Mouse (Mus musculus) left cerebral cortex, postnatal 10 days (tissue): ENCODE data around the gene Gm21454. TPM values are rescaled to one million over a fixed set of nuclear protein-coding genes. Genes with fewer than 3 reads are reported as not detected.
"Not testable (repeated sequence)": the region's sequence is repeated elsewhere in the genome, so short reads cannot be mapped to it uniquely, and the experiment has no call there.

Source experiments
- DNase-seq, 2 experiments: peaks; one replicate each; pipeline ENCODE4 v3.0.0; 2021 to 2022; ENCODE audit warnings: low spot score in 2 of 2, mixed read lengths in 1 of 2; ENCODE audit errors: extremely low spot score in 1 of 2
- intact Hi-C: fragments of 180-260 bp; cut with DNase I; formaldehyde crosslinking; loops from one replicate; pipeline ENCODE4 v1.15.1; 2025
- total RNA-seq, 2 experiments: library from RNA; stranded (reverse); gene quantifications; 2 replicates each; pipeline ENCODE4 v1.2.3; 2021

Gm21454 gene
- total RNA-seq: not detected

- intact Hi-C loops, DNase-seq: not testable (repeated sequence)
Measured at GRCm38 (mm10) chrY:13252091-13252490, at the start of gene Gm21454, which contains the start of gene Gm21440. Gm21454 (plus strand) TSS chrY:13252442. Gm21440 (plus strand) TSS chrY:13252391.

- not testable (repeated sequence) for DNase-seq
Measured at GRCm38 (mm10) chrY:13223828-13224227, 28.4 kb upstream of the Gm21454 start, which contains the start of gene Gm21828. Gm21828 (minus strand) TSS chrY:13223928.

GRCm38 (mm10) chrY:13348963-13349362, 96.7 kb downstream of the Gm21454 start, which contains the start of gene Gm21725:
Gm21725 (minus strand) TSS chrY:13349063.
- intact Hi-C loops, DNase-seq: not testable (repeated sequence)

More at GRCm38 (mm10) chrY:13223828-13224227, 28.4 kb upstream of the Gm21454 start, which contains the start of gene Gm21828:
- intact Hi-C loops: not testable (repeated sequence)

Other genes starting within 250 kb of the Gm21454 start
- not detected for gene Gm20807, start 209.6 kb upstream of the Gm21454 start, total RNA-seq
- gene Gm21891, start 119.0 kb upstream of the Gm21454 start, total RNA-seq: not detected
- gene Gm21425, start 90.5 kb upstream of the Gm21454 start, total RNA-seq: not detected
- not detected for gene Gm21828, start 28.5 kb upstream of the Gm21454 start, total RNA-seq
- gene Gm21440, start 51 bp upstream of the Gm21454 start, total RNA-seq: not detected
- not detected for gene Gm21725, start 96.6 kb downstream of the Gm21454 start, total RNA-seq
- not detected for gene Gm21866, start 213.1 kb downstream of the Gm21454 start, total RNA-seq
- gene Gm20773, start 241.6 kb downstream of the Gm21454 start, total RNA-seq: not detected